Mouse (Mus musculus): ENCODE results near the gene Tulp4. TPM values are rescaled to one million over a fixed set of nuclear protein-coding genes. Genes with fewer than 3 reads are reported as not detected.

Tulp4 gene
- polyA plus RNA-seq, 1 experiment from 2014 or later = 212 TPM

DNA sequence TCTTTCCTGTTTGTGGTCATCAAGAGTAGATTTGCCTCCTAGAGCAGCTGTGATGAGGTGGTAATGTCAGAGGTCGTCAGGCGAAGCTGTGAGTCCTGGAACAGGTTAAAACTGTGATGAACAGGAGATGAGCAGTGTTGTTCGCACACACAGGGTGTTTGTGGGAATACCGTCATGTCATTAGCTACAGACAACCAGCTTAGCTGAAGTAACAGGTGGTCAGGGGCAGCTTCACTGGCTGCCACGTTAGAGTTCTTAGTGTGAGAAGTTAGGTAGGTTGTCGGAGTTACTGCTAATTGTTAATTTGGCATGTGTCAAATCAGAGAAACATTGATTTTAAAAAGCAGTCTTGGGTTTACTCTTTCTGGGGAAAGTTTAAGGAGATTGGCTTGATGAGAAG is 7.4 kb downstream of the Tulp4 start:
- Histone ChIP-seq H3K27ac (replicated peaks; ENCODE audit: low read depth, low read length) (no peak overlapping the region), H3K4me3 (replicated peaks; ENCODE audit: low read depth, low read length) (no peak overlapping the region), H3K4me2 (ENCODE audit: low read length) (no peak overlapping the region), H3K9me3 (ENCODE audit: control insufficient read depth, low read length) (no peaks in the 10 kb centered on the region), H3K9ac (replicated peaks; ENCODE audit: low read length) (no peak overlapping the region), H3K36me3 (ENCODE audit: control insufficient read depth, insufficient read depth, low read length) (peaks cover 15% of the 10 kb centered on the region; the same call in 1 of the 2 replicates), H3K4me1 (ENCODE audit: control insufficient read depth, insufficient read depth, low read length) (peaks cover 19% of the 10 kb centered on the region), H3K27me3 (ENCODE audit: control insufficient read depth, insufficient read depth, low read length) (no peaks in the 10 kb centered on the region)
- ATAC-seq (ENCODE audit: low FRiP score, low TSS enrichment) (no peak), DNase-seq (no peak)
- 90% methylated on average over 6 of the region's 6 CpGs for WGBS

DNA sequence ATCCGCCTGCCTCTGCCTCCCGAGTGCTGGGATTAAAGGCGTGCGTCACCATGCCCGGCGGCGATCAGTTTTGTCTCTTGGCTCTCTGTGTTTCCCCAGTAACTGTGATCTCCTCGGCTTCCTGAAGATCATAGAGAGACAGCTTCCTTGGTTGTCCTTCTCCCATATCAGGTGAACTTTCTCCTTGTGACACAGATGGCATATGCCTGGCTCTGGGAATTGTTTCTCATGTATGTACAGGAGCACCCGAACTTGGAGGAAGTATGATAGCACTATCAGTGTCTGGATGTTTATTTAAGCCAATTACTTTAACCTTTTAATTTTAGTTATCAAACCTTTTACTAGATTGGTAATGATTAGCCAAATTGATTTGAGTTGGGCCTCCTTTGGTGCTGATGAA is 8.8 kb downstream of the Tulp4 start:
- no peak for DNase-seq
- H3K27ac ChIP-seq (replicated peaks; ENCODE audit: low read depth, low read length) = no peak overlapping the region
- 97% methylated on average over 9 of the region's 9 CpGs for WGBS
- no peaks in the 10 kb centered on the region for H3K27me3 ChIP-seq (ENCODE audit: control insufficient read depth, insufficient read depth, low read length)
- H3K4me2 ChIP-seq (ENCODE audit: low read length) = no peak overlapping the region
- H3K4me1 ChIP-seq (ENCODE audit: control insufficient read depth, insufficient read depth, low read length) = peaks cover 6% of the 10 kb centered on the region
- peaks cover 9% of the 10 kb centered on the region; the same call in 1 of the 2 replicates for H3K36me3 ChIP-seq (ENCODE audit: control insufficient read depth, insufficient read depth, low read length)
- H3K9ac ChIP-seq (replicated peaks; ENCODE audit: low read length) = no peak overlapping the region
- no peak for ATAC-seq (ENCODE audit: low FRiP score, low TSS enrichment)
- H3K4me3 ChIP-seq (replicated peaks; ENCODE audit: low read depth, low read length) = no peak overlapping the region
- no peaks in the 10 kb centered on the region for H3K9me3 ChIP-seq (ENCODE audit: control insufficient read depth, low read length)

DNA sequence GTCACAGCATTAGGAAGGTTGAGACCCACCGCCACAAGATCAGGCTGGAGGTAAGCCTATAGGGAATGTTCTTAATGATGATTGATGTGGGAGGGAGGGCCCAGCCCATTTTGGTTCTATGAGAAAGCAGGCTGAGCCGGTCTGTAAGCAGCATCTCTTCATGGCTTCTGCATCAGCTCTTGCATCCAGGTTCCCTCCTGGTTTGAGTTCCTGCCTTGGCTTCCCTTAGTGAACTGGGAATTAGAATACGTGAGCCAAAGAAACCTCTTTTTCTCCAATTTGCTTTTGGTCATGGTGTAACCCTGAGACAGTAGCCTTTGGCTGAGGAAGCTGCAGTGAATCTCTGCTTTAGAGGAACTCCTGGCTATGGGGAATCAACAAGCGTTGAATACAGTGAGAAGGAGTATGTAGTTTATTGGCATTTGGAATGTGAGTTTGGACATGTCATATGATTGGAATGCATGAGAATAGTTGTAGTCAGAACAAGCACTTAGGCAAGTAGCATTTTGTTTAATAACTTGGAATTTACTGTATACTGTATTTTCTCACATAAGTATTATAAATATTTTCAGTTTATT is 11.0 kb downstream of the Tulp4 start:
- no peak for ATAC-seq (ENCODE audit: low FRiP score, low TSS enrichment)
- peaks cover 4% of the 10 kb centered on the region for H3K4me1 ChIP-seq (ENCODE audit: control insufficient read depth, insufficient read depth, low read length)
- DNase-seq = no peak
- H3K27ac ChIP-seq (replicated peaks; ENCODE audit: low read depth, low read length) = no peak overlapping the region
- H3K4me2 ChIP-seq (ENCODE audit: low read length) = no peak overlapping the region
- H3K4me3 ChIP-seq (replicated peaks; ENCODE audit: low read depth, low read length) = no peak overlapping the region
- H3K27me3 ChIP-seq (ENCODE audit: control insufficient read depth, insufficient read depth, low read length) = no peaks in the 10 kb centered on the region
- 81% methylated on average over 4 of the region's 4 CpGs for WGBS
- H3K9me3 ChIP-seq (ENCODE audit: control insufficient read depth, low read length) = no peaks in the 10 kb centered on the region
- peaks cover 9% of the 10 kb centered on the region for H3K36me3 ChIP-seq (ENCODE audit: control insufficient read depth, insufficient read depth, low read length)
- H3K9ac ChIP-seq (replicated peaks; ENCODE audit: low read length) = no peak overlapping the region

DNA sequence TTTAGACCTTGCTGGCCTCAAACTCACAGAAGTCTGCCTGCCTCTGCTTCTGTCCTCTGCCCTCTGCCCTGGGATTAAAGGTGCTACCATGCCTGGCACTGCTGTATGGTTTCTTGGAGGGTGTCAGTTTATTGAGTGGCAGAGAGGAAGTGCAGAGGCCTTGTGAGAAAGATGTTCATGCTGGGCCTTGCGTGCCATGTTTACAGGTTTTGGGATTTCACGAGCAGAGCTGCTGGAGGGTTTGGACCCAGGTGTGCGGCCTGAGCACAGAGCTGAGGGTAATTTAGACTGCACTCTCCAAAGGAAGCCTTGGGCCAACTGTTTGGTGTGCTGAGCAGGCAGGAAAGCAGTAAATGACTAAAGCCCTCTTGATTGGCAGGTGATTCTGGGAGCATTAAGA is 11.7 kb downstream of the Tulp4 start:
- H3K9ac ChIP-seq (replicated peaks; ENCODE audit: low read length) = no peak overlapping the region
- WGBS = 83% methylated on average over 3 of the region's 3 CpGs
- no peak overlapping the region for H3K4me3 ChIP-seq (replicated peaks; ENCODE audit: low read depth, low read length)
- no peak overlapping the region for H3K27ac ChIP-seq (replicated peaks; ENCODE audit: low read depth, low read length)
- DNase-seq = no peak
- peaks cover 4% of the 10 kb centered on the region for H3K4me1 ChIP-seq (ENCODE audit: control insufficient read depth, insufficient read depth, low read length)
- no peaks in the 10 kb centered on the region for H3K27me3 ChIP-seq (ENCODE audit: control insufficient read depth, insufficient read depth, low read length)
- no peak for ATAC-seq (ENCODE audit: low FRiP score, low TSS enrichment)
- peaks cover 15% of the 10 kb centered on the region for H3K36me3 ChIP-seq (ENCODE audit: control insufficient read depth, insufficient read depth, low read length)
- H3K4me2 ChIP-seq (ENCODE audit: low read length) = no peak overlapping the region
- no peaks in the 10 kb centered on the region for H3K9me3 ChIP-seq (ENCODE audit: control insufficient read depth, low read length)

DNA sequence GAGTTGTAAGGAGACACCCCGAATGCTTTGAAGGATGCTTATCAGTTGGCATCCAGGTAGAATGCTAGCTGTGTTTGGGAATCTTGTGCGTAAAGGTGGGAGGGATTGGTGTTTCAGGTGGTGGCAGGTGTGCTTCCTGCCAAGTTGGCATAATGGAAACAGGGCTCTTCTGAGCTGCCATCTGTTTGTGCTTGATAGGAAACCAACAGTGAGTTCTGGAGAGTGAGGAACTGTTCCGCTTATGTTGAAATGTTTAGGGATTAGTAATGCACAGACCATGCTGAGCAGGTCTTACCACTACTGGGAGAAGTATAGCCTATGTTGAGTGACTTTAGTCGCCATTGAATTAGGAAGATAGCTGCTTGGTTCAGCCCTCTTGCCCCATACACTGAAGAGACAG is 12.6 kb downstream of the Tulp4 start:
- no peak overlapping the region for H3K4me2 ChIP-seq (ENCODE audit: low read length)
- no peak overlapping the region for H3K9ac ChIP-seq (replicated peaks; ENCODE audit: low read length)
- no peaks in the 10 kb centered on the region for H3K9me3 ChIP-seq (ENCODE audit: control insufficient read depth, low read length)
- ATAC-seq (ENCODE audit: low FRiP score, low TSS enrichment) = no peak
- peaks cover 22% of the 10 kb centered on the region for H3K36me3 ChIP-seq (ENCODE audit: control insufficient read depth, insufficient read depth, low read length)
- no peak for DNase-seq
- no peak overlapping the region for H3K27ac ChIP-seq (replicated peaks; ENCODE audit: low read depth, low read length)
- H3K4me3 ChIP-seq (replicated peaks; ENCODE audit: low read depth, low read length) = no peak overlapping the region
- no peaks in the 10 kb centered on the region for H3K27me3 ChIP-seq (ENCODE audit: control insufficient read depth, insufficient read depth, low read length)
- 92% methylated on average over 4 of the region's 4 CpGs for WGBS
- H3K4me1 ChIP-seq (ENCODE audit: control insufficient read depth, insufficient read depth, low read length) = peaks cover 4% of the 10 kb centered on the region

DNA sequence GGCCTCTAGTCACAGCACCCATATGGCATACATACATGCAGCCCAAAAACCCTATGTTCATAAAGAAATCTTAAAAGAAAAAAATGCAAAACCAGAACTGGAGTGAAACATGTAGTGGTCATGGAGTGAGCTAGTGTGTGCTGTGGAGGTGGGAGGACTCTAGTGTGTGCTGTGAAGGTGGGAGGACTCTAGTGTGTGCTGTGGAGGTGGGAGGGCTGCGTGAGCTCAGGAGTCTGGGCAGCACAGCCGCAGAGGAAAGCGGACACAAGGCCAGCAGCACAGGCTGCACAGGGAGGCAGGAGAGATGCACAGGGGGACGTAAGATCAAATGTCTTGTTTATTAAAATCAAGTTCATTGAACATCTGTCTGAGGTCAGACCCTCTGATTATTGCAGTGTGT is 17.5 kb downstream of the Tulp4 start:
- WGBS = 94% methylated on average over 4 of the region's 4 CpGs
- Histone ChIP-seq H3K4me1 (ENCODE audit: control insufficient read depth, insufficient read depth, low read length) (no peaks in the 10 kb centered on the region), H3K9ac (replicated peaks; ENCODE audit: low read length) (no peak overlapping the region), H3K9me3 (ENCODE audit: control insufficient read depth, low read length) (no peaks in the 10 kb centered on the region), H3K27me3 (ENCODE audit: control insufficient read depth, insufficient read depth, low read length) (no peaks in the 10 kb centered on the region), H3K4me2 (ENCODE audit: low read length) (no peak overlapping the region), H3K36me3 (ENCODE audit: control insufficient read depth, insufficient read depth, low read length) (peaks cover 32% of the 10 kb centered on the region), H3K27ac (replicated peaks; ENCODE audit: low read depth, low read length) (no peak overlapping the region), H3K4me3 (replicated peaks; ENCODE audit: low read depth, low read length) (no peak overlapping the region)
- DNase-seq (no peak), ATAC-seq (ENCODE audit: low FRiP score, low TSS enrichment) (no peak)

DNA sequence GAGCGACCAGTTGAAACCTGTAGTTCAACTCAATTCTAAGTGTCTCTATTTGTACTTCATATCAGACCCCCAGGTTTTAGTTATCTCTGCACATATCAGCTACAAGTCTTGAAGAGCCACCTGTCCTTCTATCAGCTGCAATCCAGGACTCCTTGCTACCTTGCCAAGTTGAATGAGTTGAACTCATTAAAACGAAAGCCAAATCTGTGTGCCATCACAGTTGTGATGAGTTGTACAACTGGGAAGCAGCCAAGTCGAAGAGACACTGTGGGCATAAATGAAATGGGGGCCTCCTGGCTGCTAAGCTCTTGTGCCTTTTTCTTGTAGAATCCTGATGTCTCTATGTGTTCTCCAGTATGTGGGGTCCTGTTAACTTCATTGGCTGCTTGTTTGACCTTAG is 19.2 kb downstream of the Tulp4 start:
- Histone ChIP-seq H3K9ac (replicated peaks; ENCODE audit: low read length) (no peak overlapping the region), H3K27me3 (ENCODE audit: control insufficient read depth, insufficient read depth, low read length) (no peaks in the 10 kb centered on the region), H3K4me2 (ENCODE audit: low read length) (no peak overlapping the region), H3K9me3 (ENCODE audit: control insufficient read depth, low read length) (no peaks in the 10 kb centered on the region), H3K4me3 (replicated peaks; ENCODE audit: low read depth, low read length) (no peak overlapping the region), H3K36me3 (ENCODE audit: control insufficient read depth, insufficient read depth, low read length) (peaks cover 32% of the 10 kb centered on the region), H3K4me1 (ENCODE audit: control insufficient read depth, insufficient read depth, low read length) (no peaks in the 10 kb centered on the region), H3K27ac (replicated peaks; ENCODE audit: low read depth, low read length) (no peak overlapping the region)
- DNase-seq (no peak), ATAC-seq (ENCODE audit: low FRiP score, low TSS enrichment) (no peak)
- WGBS = 96% methylated on average over 3 of the region's 3 CpGs

DNA sequence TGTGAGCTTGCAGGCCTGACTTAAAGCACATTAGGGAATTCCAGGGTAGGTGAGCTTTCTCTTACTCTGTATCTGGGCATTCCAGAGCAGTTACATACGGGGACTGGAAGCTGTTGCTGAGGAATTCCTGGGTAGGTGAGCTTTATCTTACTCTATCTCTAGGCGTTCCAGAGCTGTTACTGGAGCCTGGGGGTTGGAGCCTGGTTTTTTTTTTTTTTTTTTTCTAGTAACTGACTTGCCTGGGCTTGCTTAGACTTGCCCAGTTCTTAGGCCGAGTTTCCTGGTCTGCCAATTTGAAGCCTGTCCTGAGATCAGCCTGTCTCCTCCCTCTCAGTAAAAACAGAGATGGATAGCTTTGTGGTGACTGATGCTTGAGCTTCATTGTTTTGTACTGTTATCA is 21.8 kb downstream of the Tulp4 start:
- ATAC-seq (ENCODE audit: low FRiP score, low TSS enrichment) = no peak
- Histone ChIP-seq H3K27ac (replicated peaks; ENCODE audit: low read depth, low read length) (no peak overlapping the region), H3K9me3 (ENCODE audit: control insufficient read depth, low read length) (no peaks in the 10 kb centered on the region), H3K36me3 (ENCODE audit: control insufficient read depth, insufficient read depth, low read length) (peaks cover 26% of the 10 kb centered on the region), H3K4me1 (ENCODE audit: control insufficient read depth, insufficient read depth, low read length) (no peaks in the 10 kb centered on the region), H3K27me3 (ENCODE audit: control insufficient read depth, insufficient read depth, low read length) (no peaks in the 10 kb centered on the region), H3K4me2 (ENCODE audit: low read length) (no peak overlapping the region), H3K9ac (replicated peaks; ENCODE audit: low read length) (no peak overlapping the region), H3K4me3 (replicated peaks; ENCODE audit: low read depth, low read length) (no peak overlapping the region)
- 72% methylated on average over 3 of the region's 3 CpGs for WGBS
- DNase-seq = no peak

DNA sequence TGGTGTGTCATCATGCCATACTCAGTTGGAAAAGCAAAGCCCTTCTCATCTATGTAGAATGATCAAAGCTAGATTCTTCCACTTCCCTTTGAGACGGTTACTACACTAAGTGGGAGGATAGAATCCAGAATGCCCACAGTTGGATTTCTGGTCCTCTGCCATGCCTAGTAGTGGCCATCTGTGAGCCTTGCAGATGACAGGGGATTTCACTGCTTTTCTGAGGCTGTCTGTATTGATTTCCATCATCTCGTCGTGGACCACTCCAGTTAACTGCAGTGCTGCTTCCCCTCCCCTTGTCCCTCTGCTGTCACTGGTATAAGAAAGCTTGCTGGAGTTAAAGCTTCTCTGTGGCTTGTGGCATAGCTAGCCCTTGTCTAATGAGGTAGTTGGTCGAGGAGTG is 23.1 kb downstream of the Tulp4 start:
- 78% methylated on average over 4 of the region's 4 CpGs for WGBS
- Histone ChIP-seq H3K9ac (replicated peaks; ENCODE audit: low read length) (no peak overlapping the region), H3K4me2 (ENCODE audit: low read length) (no peak overlapping the region), H3K27me3 (ENCODE audit: control insufficient read depth, insufficient read depth, low read length) (no peaks in the 10 kb centered on the region), H3K4me1 (ENCODE audit: control insufficient read depth, insufficient read depth, low read length) (no peaks in the 10 kb centered on the region), H3K4me3 (replicated peaks; ENCODE audit: low read depth, low read length) (no peak overlapping the region), H3K27ac (replicated peaks; ENCODE audit: low read depth, low read length) (no peak overlapping the region), H3K9me3 (ENCODE audit: control insufficient read depth, low read length) (no peaks in the 10 kb centered on the region), H3K36me3 (ENCODE audit: control insufficient read depth, insufficient read depth, low read length) (peaks cover 17% of the 10 kb centered on the region)
- ATAC-seq (ENCODE audit: low FRiP score, low TSS enrichment) (no peak), DNase-seq (peak; percentile 33)

Measured in midbrain, embryonic 14.5 days (tissue).